Mouse (Mus musculus) forelimb bud, embryonic 11.5 days (tissue): ENCODE measurements around the gene Chrna1.
A peak's percentile ranks its signal among the peaks of the same experiment; 100 is the strongest.

Experiments used
- DNase-seq: peaks from one replicate; pipeline ENCODE4 v3.0.0-alpha.2; 2012; ENCODE audit warnings: low read depth, low spot score

Chrna1 gene

DNA sequence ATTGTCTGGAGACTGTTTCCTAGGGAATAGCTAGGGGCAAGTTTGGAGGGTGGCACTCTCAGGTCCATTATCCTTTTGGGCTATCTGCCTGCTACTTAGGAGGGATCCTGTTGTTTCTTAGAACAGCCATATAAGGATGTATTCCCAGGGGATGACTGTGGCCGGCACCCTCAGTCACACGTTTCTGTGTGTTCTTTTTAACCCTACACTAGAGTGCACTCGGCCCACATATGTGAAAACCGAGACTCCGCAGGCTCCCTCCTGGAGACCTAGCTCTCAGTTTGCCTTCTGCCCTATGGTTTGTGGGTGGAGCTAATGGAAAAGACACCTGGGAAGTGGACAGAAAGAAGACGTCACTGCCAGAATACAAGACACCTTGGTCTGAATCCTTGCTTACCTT, 11.1 kb upstream of the Chrna1 start:
- no peak for DNase-seq

DNA sequence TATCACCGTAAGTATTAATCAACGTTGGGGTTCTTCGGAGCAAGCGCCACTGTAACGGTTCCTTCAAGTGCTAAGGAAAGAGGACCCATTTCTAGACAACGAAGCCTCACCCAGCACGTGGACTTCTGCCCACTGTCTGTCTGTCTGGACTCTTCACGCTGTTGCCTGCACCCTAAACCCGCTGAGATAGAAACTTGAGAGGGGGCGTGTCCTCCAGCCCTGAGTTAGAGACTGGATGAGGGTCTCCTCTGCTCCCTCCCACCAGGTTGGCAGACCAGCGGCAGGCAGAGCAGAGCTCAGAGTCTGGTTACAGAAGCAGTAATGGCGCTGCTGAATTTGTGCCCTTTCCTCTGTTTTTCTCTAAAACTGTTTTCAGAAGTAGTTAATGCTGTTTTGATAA, 10.0 kb upstream of the Chrna1 start:
- peak; percentile 58 for DNase-seq

DNA sequence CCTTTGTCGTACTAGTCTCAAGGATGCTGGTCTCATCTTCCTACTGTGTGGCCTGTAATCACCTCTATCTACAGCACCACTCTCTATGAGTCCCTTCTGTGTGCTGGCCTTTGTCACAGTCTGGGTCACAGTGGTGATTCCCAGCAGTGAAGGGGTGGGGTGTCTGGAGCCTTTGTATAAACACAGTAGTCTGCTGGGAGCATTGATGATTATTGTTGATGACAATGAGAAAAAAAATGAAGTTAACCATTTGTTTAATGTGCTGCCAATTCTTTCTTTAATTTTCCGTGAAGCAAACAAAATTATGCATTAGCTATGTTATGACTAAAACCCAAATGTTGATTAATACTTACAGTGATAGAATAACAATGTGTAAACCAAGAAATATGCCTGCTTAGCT, 8.8 kb upstream of the Chrna1 start:
- no peak for DNase-seq

DNA sequence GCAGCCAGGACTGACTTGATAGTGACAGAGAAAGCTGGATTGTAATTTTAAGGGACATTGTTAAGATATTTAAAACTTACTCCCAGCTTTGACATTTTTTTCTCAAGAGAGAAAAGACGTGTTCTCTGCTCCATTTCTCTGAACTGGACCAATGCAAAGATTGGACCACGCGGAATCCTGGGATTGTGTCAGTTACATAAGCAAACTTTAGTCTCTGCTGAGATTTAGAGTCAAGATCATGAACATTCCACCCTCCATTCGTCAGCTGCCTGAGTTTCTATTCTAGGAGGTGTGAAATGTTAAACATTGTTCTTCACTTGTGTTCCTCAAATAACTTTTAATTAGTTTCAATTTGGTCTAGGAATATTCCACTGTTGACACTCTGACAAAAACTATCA, 7.0 kb upstream of the Chrna1 start:
- DNase-seq = no peak

DNA sequence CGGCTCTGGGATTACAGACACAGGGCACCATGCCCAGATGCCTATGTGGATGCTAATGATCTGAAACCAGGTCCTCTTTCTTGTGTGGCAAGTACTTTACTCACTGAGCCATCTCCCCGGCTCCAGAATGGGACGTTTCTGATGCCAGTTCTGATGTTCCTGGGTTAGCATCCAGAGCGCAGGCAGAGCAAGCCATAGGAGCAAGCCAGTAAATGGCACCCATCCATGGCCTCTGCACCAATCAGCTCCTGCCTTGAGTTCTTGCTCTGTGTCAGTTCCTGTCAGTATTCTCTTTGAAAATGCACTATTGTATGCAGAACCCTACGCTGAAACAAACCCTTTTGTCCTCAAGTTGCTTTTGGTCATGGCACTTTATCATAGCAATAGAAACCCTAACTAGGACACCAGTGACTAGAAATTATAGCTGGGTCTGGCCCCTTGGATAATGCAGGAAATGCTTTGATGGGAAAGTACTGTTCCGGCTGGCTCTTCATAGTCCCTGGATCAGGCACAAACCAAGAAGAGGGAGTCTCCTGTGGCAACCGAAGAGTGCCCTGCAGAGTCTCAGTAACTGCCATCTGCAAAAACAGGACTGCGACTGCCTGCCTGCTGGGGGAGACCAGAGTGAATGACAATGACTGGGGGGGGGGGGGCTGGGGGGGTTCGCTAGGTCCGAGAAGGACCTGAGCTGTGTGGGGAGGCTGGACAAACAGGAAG, 6.4 kb upstream of the Chrna1 start:
- no peak for DNase-seq

DNA sequence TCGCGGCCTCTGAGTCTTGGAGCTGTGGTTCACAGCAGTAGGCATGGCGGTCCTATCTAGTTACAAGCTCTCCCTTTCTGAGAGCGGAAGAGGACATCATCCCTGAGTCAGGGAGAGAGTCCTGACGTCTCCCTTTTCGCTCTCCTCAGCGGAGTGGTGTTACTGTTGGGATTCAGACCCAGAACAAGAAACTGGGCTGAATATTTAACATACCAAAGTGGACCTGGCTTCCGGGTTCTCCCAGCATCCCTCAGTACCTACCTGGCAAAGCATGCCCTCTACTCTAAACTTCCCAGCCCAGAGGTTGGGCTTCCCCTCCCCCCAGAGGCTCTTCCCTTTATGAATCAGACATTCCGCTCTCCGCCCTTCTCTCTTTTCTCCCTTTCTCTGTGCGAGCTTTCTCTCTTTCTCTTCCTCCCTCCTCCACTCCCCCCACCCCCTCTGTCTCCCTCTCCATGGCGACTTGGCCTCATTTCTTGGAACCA, 5.3 kb upstream of the Chrna1 start:
- no peak for DNase-seq

DNA sequence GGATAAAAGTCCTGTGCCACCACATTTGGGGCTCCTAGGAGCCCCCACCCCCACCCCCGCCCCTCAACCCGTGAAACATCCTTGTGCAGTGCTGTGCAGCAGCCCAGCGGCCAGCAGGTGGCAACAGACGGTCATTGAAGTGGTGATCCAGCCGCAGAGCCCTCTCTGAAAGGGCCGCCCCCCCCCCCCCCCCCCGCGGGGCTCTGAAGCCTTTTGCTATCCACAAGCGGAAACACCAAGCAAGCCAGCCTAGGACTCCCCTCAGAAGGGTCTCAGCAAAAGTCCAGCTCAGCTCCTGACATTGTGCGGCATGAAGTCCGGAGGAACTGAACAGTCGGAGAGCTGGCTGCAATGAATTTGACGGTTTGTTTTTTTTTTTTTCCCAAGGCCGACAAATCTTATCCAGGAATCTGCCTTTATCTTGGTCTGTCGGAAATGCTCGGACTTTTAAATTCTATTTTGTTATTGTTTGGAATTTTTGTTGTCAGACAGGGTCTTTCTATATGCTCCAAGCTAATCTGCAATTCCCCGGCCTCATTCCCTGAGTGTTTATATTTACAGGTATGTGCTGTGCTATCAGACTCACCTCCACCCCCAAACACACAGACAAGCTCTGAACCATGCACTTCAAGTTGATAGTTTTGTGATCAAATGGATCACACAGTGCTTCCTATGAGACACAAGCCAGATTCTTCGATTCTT, 4.7 kb upstream of the Chrna1 start:
- peak; percentile 78 for DNase-seq

DNA sequence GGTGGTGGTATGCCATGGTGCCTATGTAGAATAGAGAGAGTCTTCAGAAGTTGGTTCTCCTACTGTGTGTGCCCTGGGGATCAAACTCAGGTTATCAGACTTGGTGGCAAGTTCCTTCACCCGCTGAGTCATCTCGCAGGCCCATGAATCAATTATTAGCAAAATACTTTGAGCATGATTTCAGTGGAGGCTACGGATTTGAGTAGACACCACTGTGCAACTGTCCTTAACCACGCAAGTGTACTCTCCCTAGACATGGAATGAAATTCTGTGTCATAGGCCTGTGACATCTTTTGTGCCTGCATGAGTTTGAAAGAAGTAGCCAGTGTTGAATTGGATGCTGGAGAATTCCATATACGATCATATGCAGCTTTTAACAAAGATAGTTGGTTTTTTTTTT, 582 bp upstream of the Chrna1 start:
- no peak for DNase-seq

DNA sequence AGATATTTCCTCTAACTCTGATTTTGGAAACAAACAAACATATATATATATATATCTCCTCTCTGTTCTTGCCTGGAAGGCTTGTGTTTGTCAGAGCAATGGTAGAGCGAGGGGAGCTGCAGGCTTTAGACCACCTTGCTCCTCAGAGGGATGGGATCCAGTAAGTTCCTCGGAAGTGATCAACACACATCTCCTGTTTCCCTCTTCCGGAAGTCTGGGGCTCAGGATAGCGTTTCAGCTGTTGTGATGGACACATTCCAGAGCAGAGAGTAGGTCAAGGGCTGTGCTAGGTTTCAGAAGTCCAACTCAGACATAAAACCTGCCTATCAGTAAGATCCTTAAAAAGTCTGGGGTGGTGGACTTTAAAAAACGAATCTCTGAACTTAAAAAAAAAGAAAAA, 970 bp downstream of the Chrna1 start:
- no peak for DNase-seq

DNA sequence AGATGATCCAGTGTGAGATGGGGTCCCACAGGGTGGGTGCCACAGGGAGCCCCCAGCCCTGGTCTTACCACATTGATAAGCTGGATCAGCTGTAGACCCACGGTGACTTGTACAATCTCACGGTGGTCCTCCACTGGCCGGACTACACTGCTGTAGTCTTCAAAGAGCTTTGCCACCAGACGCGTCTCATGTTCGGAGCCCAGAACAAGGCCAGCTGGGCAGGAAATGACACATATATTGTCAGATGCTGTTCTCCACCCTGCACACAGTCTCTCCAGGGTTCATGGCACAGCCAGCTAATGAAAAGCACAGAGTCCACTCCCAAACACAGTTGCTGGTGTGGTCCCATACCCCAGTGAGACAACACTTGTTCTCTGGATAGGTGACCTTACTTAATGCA, 5.7 kb downstream of the Chrna1 start:
- no peak for DNase-seq

DNA sequence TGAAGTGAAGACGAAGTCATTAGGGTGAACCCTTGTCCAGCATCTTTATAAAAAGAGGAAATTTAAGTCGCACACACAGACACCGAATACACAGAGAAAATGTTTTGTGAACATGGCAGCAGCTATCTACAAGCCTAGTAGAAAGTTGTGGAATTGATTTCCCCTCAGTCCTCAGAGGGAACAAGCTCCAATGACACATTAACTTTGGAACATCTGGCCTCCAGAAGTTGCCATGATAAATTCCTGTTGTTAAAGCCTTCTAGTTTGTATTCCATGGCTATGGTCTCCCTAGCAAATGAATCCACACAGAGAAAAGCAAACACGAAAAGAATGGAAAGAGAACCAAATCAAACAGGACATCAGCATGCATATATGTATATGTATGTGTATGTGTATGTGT, 6.6 kb downstream of the Chrna1 start:
- peak; percentile 59 for DNase-seq

DNA sequence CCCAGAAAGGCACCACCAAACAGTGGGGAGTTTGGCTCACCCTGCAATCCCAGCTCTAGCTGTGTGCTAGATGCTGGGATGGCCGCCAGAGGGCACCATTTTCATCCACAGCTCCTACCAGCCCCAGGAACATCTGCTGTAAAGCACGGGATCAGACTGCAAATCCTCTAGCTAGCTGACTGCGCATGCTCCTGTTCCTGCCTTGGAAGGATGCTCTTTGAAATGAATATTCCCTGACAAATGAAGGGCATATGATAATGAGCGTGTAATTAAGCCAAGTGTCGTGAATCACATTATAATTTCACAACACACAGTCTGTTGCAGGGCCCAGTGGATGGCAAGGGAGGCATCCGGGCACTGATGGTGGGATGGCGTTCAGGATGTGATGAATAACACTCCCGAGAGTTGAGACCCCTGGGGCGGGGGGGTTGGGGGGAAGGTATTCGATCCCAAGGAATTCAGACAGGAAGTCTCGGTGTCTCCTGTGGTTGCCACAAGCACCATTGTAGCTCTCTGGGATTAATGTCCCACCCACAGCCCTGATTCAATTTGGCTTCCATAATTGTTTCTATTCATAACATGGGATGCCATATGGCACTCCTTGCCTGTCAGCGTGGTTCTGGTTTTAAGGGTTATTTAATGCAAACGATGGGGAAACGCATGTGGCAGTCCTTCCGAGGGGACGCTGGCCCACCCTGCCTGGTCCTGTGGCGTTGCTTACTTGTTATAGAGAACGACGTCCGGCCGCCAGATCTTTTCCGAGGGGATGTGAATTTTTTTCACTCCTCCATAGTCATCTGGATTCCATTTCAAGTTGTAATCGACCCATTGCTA, 7.4 kb downstream of the Chrna1 start:
- peak; percentile 92 for DNase-seq

DNA sequence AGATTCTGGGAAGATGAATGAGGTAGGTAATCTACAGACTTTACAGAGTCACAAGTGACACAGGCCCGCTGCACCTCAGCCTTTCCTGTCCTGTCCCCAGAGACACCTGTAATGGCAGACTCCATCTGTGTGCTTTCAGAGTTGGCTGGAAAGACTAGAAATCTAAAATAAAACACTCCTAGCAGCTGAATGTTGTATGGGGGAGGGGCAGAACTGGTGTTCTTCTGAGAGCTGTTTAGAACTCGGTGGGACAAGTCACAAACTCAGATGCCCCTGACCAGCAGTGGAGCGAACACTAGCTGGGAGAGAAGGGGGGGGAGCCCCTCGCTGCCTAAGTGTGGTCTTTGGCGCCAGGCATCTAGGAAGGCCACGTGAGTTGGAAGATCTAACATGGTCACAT, 8.2 kb downstream of the Chrna1 start:
- no peak for DNase-seq

DNA sequence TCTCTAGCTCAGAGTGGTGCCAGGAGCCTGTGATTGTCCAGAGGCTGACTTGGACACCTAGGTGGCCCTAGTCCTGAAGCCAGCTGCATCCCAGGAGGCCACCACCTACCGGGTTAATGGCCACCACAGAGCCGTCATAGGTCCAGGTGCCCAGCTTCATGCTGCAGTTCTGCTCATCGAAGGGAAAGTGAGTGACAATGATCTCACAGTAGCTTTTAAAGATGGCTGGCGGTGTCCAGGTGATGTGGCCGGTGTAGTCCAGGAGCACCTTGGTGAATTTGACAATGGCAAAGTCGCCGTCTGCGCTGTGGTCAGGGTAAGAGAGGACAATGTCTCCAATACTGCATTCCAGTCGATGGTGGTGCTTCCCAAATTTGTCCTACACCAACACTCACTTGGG, 8.8 kb downstream of the Chrna1 start:
- DNase-seq = no peak

DNA sequence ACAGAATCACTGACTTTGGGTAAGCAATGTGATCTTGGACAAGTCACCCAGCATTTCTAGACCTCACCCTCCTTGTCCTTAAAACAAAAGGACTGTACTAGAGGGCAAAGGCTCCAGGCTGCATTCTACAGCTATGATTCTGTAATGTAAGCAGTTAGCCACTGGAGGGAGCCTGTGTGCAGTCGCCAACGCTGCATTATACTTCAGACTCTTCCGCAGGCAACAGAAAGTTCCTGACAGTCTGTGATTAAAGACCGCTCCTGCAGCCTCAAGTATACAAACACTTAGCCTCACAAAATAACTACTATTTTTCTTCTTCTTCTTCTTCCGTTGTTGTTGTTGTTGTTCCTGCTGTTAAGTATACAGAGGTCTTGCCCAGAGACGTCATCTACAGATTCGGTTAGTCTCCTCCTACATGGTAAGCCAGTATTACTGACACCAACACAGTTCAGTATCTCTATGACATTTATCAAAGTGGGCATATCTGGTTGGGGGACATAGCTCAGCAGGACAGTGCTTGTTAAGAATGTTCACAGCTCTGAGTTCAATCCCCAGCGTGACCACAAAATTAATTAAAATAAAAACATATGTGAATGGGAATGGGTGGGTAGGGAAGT, 13.0 kb downstream of the Chrna1 start:
- peak; percentile 73 for DNase-seq

DNA sequence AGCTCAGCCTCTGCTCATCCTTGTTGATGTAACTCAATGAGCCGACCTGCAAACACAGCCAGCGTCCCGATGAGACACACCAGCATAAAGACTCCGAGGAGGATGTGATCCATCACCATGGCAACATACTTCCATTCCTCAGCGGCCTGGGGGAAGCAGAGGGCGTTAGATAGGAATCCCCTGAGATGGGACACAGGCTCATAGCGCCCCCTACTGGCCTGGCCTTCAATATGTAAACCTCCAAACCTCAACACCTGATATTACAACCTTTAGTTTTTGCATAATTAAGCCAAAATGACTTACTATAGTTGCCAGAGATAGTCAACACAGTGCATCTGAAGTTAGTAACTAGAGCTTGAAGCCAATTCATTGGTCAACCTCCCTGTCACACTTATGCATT, 14.0 kb downstream of the Chrna1 start:
- DNase-seq = no peak

DNA sequence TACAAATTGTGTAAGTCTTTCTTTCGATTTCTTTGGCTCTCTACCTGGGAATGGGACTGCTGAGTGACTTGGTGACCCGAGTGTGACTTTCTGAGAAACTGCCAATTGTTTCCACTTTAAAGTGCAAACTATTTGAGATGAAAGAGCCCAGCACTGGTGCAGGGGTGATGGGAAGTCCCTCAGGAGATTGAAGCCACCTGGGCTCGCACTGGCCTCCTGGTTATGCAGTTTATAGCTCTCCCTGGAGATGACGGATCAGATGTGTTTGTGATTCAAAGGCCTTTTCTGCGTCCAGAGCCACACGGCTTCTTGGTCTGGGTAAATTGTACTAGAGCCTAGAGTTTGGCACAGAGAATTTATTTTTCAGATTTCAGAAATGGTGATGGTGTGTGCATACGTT, 16.4 kb downstream of the Chrna1 start:
- peak; percentile 57 for DNase-seq

DNA sequence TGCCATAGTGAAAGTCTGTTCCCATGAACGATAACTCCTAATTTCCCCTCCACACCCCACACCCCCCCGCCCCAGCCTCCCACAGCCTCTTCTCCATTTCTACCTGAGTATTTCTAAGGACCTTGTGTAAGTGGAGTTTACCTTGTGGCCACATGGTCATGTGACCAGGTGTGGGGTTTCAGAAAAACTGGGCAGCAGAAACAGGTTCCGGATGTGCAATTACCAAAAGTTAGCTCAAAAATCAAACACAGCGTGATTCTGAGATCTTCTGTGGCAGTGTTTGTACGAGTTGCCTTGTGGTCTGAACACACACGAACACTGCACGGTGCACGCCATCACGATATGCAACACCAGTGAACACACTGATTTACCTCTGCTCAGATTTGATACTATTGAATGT, 17.5 kb downstream of the Chrna1 start:
- DNase-seq = no peak

DNA sequence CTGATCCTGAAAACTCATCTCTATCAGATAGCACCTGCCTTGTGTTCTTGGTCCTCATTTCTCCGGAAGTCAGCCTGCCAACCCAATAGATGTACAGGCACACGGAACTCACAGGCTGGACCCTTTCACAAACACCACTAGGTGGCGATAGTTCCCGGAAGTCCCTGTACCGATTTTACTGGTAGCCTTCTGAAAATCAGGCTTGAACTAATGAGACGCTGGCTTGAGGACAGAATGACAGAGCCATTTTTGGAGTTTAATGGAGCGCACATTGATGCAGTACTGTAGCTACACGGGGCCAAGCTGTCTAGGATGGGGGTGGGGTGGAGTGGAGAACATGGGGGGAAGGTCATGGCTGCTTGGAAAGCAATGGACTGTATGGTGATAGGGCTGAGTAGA, 18.5 kb downstream of the Chrna1 start:
- DNase-seq = peak; percentile 76

DNA sequence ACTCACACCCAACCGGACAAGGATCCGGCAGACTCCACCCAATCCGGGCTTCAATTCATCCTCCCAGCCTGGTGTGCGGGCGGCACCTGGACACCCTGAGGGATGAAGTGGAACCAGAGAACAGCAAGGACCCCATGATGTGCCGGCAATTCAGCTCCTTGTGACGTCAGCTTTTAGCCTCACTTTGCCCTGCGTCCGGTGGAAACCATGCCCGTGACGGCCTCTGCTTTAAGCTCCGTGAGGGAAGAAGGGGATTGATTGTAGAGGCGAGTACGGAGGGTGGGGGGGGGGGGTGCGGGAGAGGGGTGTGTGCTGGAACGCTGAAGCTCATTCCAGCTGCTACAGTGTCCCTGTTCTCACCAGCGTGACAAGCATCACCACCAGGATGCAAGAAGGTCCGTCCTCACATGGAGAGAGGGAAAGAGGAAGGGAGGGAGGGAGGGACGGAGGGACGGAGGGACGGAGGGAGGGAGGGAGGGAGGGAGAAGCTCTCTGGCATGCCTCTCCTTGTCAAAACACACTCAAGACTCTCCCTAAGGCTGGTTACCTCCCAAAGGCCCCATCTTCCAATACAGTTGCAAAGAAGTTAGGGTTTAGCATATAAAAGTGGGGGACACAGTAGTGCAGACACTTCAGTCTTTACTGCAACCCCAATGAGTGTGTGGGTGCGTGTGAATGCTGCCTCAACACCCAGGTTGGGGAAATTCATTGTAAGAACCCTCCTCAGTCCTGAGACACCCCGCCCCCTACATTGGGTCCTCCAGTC, 19.1 kb downstream of the Chrna1 start:
- no peak for DNase-seq

DNA sequence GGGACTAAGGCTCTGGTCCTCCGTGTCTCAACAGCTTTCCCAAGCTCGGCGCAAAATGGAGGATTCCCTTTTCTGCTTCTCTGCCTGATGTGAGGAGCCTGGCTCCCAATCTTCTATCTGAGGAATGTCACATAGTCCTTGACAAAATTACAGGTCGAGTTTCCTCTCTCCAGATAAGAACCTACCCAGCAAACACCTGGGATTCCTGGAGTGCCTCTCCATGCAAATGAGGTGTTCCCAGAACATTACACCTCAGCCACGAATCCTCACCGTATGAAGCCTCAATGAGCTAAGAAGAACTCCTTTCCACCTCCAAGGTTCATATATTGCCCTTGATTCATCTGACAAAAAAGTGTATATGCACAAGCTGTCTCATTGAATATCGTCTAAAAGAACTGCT, 19.7 kb downstream of the Chrna1 start:
- no peak for DNase-seq
